Mouse (Mus musculus) urinary bladder, postnatal 36 days (tissue): ENCODE measurements around the gene Dedd2.
A peak's percentile ranks its signal among the peaks of the same experiment; 100 is the strongest.
"Not testable (repeated sequence)": the region's sequence is repeated elsewhere in the genome, so short reads cannot be mapped to it uniquely, and the experiment has no call there.

Experiments used
- DNase-seq, 2 experiments: peaks; one replicate each; pipeline ENCODE4 v3.0.0; 2022; ENCODE audit warnings: low spot score in 2 of 2, mixed read lengths in 1 of 2

The Dedd2 gene

GRCm38 (mm10) chr7:25220457-25221101 is at the start of gene Dedd2:
Gene Dedd2, minus strand, starts transcription at chr7:25220615.
- no peak for DNase-seq

GRCm38 (mm10) chr7:25269545-25270271 is 49.3 kb upstream of the Dedd2 start:
- no peak for DNase-seq

- no peak for DNase-seq
These were observed 48.6 kb upstream of the Dedd2 start for GRCm38 (mm10) chr7:25269029-25269428.

GRCm38 (mm10) chr7:25268588-25268987 is 48.2 kb upstream of the Dedd2 start:
- DNase-seq = no peak

GRCm38 (mm10) chr7:25267751-25268463 is 47.5 kb upstream of the Dedd2 start:
- peak; percentile 97 to 99 for DNase-seq

GRCm38 (mm10) chr7:25267301-25267750 is 46.9 kb upstream of the Dedd2 start, which contains the start of gene Cic:
Gene Cic, plus strand, starts transcription at chr7:25267704.
- peak; percentile 98 for DNase-seq

- no peak for DNase-seq
These were observed 46.0 kb upstream of the Dedd2 start for GRCm38 (mm10) chr7:25266180-25266962.

GRCm38 (mm10) chr7:25265743-25266142 is 45.3 kb upstream of the Dedd2 start:
- DNase-seq = not testable (repeated sequence)

- DNase-seq = no peak
These were observed 43.8 kb upstream of the Dedd2 start for GRCm38 (mm10) chr7:25263968-25264870.

GRCm38 (mm10) chr7:25261896-25262295 is 41.5 kb upstream of the Dedd2 start:
- no peak for DNase-seq

- no peak for DNase-seq
These were observed 31.4 kb upstream of the Dedd2 start for GRCm38 (mm10) chr7:25251822-25252221.

GRCm38 (mm10) chr7:25251071-25251791 is 30.8 kb upstream of the Dedd2 start:
- peak in 1 of 2 experiments; percentile 55 for DNase-seq

GRCm38 (mm10) chr7:25250141-25250972 is 29.9 kb upstream of the Dedd2 start, which contains the start of gene Erf:
Gene Erf, minus strand, starts transcription at chr7:25250761.
- DNase-seq = peak; percentile 95 to 96

GRCm38 (mm10) chr7:25249314-25250140 is 29.1 kb upstream of the Dedd2 start:
- peak; percentile 69 to 80 for DNase-seq

GRCm38 (mm10) chr7:25248846-25249313 is 28.5 kb upstream of the Dedd2 start:
- DNase-seq = peak in 1 of 2 experiments; percentile 54

GRCm38 (mm10) chr7:25248018-25248647 is 27.7 kb upstream of the Dedd2 start:
- DNase-seq = no peak

- no peak for DNase-seq
These were observed 27.1 kb upstream of the Dedd2 start for GRCm38 (mm10) chr7:25247498-25247897.
